Mouse (Mus musculus) MEL (cell line): ENCODE data around the gene Ccdc102a.

Experiments used
- BHLHE40 ChIP-seq: IDR thresholded peaks from 2 replicates; pipeline ENCODE4 v1.6.1; 2012; ENCODE audit warnings: low read depth, mild to moderate bottlenecking, inconsistent platforms, low read length, improper control_type of control experiment, borderline replicate concordance
- CTCF ChIP-seq, 3 experiments: IDR thresholded peaks in 2 of 3; conservative IDR thresholded peaks in 1 of 3; 2 replicates each; pipeline ENCODE4 v1.5.1; 2011 to 2012; ENCODE audit warnings: low read length in 3 of 3, low read depth in 2 of 3, mild to moderate bottlenecking in 2 of 3, improper control_type of control experiment in 1 of 3, inconsistent platforms in 1 of 3, mixed read lengths in 1 of 3, moderate library complexity in 1 of 3; ENCODE audit not compliant: control insufficient read depth in 1 of 3, insufficient read depth in 1 of 3, poor library complexity in 1 of 3, severe bottlenecking in 1 of 3
- ELF1 ChIP-seq: IDR thresholded peaks from 2 replicates; pipeline ENCODE4 v1.6.1; 2014; ENCODE audit warnings: low read depth, mild to moderate bottlenecking, inconsistent platforms, low read length, improper control_type of control experiment, moderate library complexity
- EP300 ChIP-seq, 2 experiments: IDR thresholded peaks; 2 replicates each; pipeline ENCODE4 v1.6.1; 2011; ENCODE audit warnings: improper control_type of control experiment in 2 of 2, low read length in 2 of 2, low read depth in 1 of 2, mild to moderate bottlenecking in 1 of 2
- GATA1 ChIP-seq: IDR thresholded peaks from 2 replicates; pipeline ENCODE4 v1.6.1; 2011; ENCODE audit warnings: low read depth, low read length, improper control_type of control experiment
- HCFC1 ChIP-seq: IDR thresholded peaks from 2 replicates; pipeline ENCODE4 v1.6.1; 2012; ENCODE audit warnings: low read depth, mild to moderate bottlenecking, inconsistent platforms, low read length, improper control_type of control experiment, moderate library complexity
- MAFK ChIP-seq: IDR thresholded peaks from 2 replicates; pipeline ENCODE4 v1.6.1; 2011; ENCODE audit warnings: low read depth, mild to moderate bottlenecking, low read length, improper control_type of control experiment, borderline replicate concordance
- MYC ChIP-seq: IDR thresholded peaks from 2 replicates; pipeline ENCODE4 v1.6.1; 2011; ENCODE audit warnings: low read depth, mild to moderate bottlenecking, low read length, improper control_type of control experiment, moderate library complexity
- POLR2A ChIP-seq, 2 experiments: IDR thresholded peaks; 2 replicates each; pipeline ENCODE4 v1.6.1; 2011 to 2012; ENCODE audit warnings: low read length in 2 of 2, mild to moderate bottlenecking in 2 of 2, control low read depth in 1 of 2, improper control_type of control experiment in 1 of 2, low read depth in 1 of 2, moderate library complexity in 1 of 2; ENCODE audit not compliant: control insufficient read depth in 1 of 2, insufficient read depth in 1 of 2, poor library complexity in 1 of 2
- USF1 ChIP-seq: IDR thresholded peaks from 2 replicates; pipeline ENCODE4 v1.6.1; 2014; ENCODE audit warnings: low read depth, mild to moderate bottlenecking, inconsistent platforms, low read length, improper control_type of control experiment, moderate library complexity
- ZC3H11A ChIP-seq: IDR thresholded peaks from 2 replicates; pipeline ENCODE4 v1.6.1; 2012; ENCODE audit warnings: low read depth, mild to moderate bottlenecking, inconsistent platforms, low read length, improper control_type of control experiment

DNA sequence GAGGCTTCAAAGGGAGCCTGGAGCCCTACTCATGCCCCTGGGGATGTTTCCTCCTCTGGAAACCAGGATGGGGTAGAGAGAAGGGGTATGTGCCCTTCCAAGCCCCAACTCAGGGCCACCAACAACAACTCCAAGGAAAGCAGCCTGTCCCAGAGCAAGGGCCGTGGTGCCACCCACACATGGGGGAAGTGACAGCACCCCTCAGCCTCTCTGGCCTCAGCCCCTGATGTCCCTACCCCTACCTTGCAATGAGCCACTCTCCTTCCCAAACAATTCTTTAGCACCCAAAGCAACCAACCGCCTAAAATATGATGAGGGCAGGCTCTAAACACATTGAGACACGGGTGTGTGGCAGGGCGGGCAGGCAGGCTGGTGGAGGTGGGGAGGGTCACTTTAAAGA is 47.9 kb downstream of the Ccdc102a start:
- TF ChIP-seq POLR2A (IDR thresholded peaks at IDR 0.05; ENCODE audit: control insufficient read depth in 1 of 2, insufficient read depth in 1 of 2, low read depth in 1 of 2, low read length in 2 of 2, poor library complexity in 1 of 2) (no peak), GATA1 (no peak), USF1 (no peak), ELF1 (no peak), CTCF (IDR thresholded peaks at IDR 0.05 in 2 of 3, conservative IDR thresholded peaks at IDR 0.05 in 1 of 3; ENCODE audit: control insufficient read depth in 1 of 3, insufficient read depth in 1 of 3, low read depth in 2 of 3, low read length in 3 of 3, poor library complexity in 1 of 3, severe bottlenecking in 1 of 3) (no peak), EP300 (IDR thresholded peaks at IDR 0.05; ENCODE audit: low read depth in 1 of 2, low read length in 2 of 2) (no peak), MAFK (no peak), ZC3H11A (no peak), HCFC1 (no peak), MYC (no peak), BHLHE40 (no peak)
